Mouse (Mus musculus): ENCODE measurements around the gene Dbndd1. TPM values are rescaled to one million over a fixed set of nuclear protein-coding genes. Genes with fewer than 3 reads are reported as not detected.

Gene Dbndd1
- polyA plus RNA-seq, 1 experiment from 2014 or later = 4.2 TPM

Other genes starting within 250 kb of the Dbndd1 start
- 38.2 and 45.2 TPM in 2 replicates for gene Fanca, start 196.9 kb downstream of the Dbndd1 start, polyA plus RNA-seq (2015; fragmentation: Nextera tagmentation; extraction: Ambion mirVana)
- gene Spire2, start 182.8 kb downstream of the Dbndd1 start, polyA plus RNA-seq (2015; fragmentation: Nextera tagmentation; extraction: Ambion mirVana) = 4.7 and 5.0 TPM in 2 replicates
- 157 and 175 TPM in 2 replicates for gene Tcf25, start 141.7 kb downstream of the Dbndd1 start, polyA plus RNA-seq (2015; fragmentation: Nextera tagmentation; extraction: Ambion mirVana)
- not detected in 2 replicates for gene Mc1r, start 108.4 kb downstream of the Dbndd1 start, polyA plus RNA-seq (2015; fragmentation: Nextera tagmentation; extraction: Ambion mirVana)
- gene Tubb3, start 104.0 kb downstream of the Dbndd1 start, polyA plus RNA-seq (2015; fragmentation: Nextera tagmentation; extraction: Ambion mirVana) = 8.0 and 22.0 TPM in 2 replicates
- gene Def8, start 91.9 kb downstream of the Dbndd1 start, polyA plus RNA-seq (2015; fragmentation: Nextera tagmentation; extraction: Ambion mirVana) = 34.4 and 39.8 TPM in 2 replicates
- 54.3 and 66.8 TPM in 2 replicates for gene Afg3l1, start 37.6 kb downstream of the Dbndd1 start, polyA plus RNA-seq (2015; fragmentation: Nextera tagmentation; extraction: Ambion mirVana)
- gene Gas8, start 3.4 kb upstream of the Dbndd1 start, polyA plus RNA-seq (2015; fragmentation: Nextera tagmentation; extraction: Ambion mirVana) = 34.4 and 35.8 TPM in 2 replicates
- 8.2 and 8.6 TPM in 2 replicates for gene Rhou, start 138.5 kb upstream of the Dbndd1 start, polyA plus RNA-seq (2015; fragmentation: Nextera tagmentation; extraction: Ambion mirVana)

Data from kidney, embryonic 15.5 days (tissue).